Mouse (Mus musculus): ENCODE measurements around the gene Mrpl42. TPM values are rescaled to one million over a fixed set of nuclear protein-coding genes. Genes with fewer than 3 reads are reported as not detected.
"Not testable (repeated sequence)": the region's sequence is repeated elsewhere in the genome, so short reads cannot be mapped to it uniquely, and the experiment has no call there.

Gene Mrpl42
- 100 to 1,000 TPM; 167 TPM for polyA plus RNA-seq (2017; shearing (Covaris generic))

DNA sequence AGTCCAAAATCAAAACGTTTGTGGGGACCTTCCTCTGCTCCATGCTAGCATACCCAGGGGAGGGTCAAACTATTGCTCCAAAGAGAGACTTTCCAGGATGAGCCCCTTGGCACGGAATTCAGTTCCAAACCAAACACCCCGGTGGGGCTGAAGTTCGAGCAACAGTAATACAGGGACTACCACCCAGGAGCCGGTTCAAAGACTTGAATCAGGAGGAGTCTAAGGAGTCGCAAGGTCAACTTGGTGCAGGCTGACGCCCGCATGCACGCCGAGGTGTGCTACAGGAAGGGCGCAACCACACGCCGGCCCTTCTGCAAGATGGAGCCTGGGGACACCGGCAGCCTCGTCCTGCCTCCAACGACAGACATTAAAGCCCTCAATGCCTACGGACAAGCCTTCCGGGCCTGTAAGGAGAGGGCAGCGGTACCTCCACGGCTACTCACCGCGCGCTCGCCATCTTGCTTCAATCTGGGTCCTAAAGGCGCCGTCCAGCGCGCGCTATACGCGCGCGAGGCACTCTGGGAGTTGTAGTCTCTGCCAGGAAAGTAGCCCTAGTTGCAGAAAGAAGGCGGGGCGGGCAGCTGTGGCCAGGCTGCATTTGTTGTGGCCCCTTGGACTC lies at the start of gene Mrpl42:
Gene Mrpl42, minus strand, starts transcription at position 478 of the 619 bp plus-strand sequence.
- ATAC-seq = peak; percentile 98

DNA sequence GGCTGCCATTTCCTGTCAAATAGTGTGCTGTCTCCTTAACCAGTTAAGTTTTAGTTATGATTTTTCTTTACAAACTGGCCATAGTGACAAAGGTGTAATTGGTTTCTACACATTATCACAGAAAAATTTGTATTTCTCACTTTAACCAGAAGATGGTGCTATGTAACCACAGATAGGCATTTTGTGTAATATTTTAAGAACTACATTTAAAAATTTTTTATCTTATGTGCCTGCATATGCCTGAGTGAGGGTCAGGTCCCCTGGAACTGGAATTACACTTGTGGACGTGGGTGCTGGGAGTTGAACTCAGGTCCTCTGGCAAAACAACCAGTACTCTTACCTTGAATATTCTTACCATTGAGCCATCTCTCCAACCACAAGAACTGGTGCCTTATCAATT lies 48.8 kb upstream of the Mrpl42 start:
- ATAC-seq = peak; percentile 65

DNA sequence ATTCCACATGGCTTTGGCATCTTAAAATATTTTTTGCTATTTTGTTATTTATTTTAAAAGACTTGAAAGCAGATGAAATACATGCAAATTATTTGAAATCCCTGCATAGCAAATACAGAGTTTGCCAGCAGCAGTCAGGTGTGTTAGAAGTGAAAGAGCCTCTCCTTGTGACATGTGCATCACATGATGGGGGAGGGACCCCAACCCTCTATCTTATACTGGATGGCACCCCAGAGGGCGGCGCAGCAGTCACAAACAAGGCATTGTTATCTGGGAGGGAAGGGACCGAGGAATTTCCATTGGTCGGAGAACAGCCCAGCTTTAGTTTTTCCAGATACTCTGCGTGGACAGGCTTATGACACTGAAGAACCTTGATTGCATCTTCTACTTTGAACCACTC lies 47.3 kb upstream of the Mrpl42 start:
- not testable (repeated sequence) for ATAC-seq

DNA sequence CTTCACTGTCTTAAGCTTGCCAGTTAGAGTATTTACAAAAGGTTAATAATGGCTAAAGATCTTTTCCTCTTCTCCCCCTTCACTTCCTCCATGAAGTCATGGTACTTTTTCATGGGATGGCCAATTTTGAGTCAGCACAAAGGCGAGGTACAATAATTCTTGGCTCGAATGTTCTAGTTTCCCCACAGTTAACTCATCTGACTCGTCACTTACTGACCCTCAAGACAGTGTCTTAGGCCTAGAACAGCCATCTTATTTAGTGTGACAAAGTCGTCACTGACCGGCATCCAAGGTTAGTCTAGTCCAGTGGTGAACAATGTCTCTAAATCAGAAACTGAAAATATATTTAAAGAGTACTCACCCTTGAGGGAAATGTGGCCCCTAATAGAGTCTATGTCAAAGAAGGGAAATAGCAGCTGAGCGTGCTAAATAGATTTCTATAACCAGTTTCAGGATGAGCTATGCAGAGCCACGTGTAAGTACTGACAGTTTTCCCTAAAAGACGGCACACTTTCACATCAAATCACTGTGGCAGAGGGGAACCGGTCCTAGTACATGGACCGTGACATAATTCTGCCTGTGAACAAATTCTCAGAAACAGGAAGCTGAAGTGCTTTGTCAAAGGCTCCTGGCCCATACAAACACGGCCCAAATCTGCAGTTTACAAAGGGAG lies 46.5 kb upstream of the Mrpl42 start:
- ATAC-seq = no peak

DNA sequence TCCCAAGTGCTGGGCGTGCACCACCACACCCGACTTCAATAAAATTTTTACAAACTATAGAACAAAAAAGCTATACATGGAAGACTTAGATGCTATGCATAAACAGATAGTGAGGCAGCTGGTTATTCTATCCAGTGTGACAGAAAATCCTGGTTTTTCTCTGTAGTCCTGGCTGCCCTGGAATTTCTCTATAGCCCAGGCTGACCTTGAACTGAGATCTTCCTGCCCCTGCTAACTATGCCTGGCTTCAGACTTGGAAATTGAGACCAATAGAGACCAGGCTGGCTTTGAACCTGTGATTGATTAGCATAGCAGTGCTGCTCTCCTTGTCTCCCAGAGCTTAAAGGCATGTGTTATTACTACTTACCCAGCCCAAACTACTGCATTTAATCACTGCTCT lies 44.4 kb upstream of the Mrpl42 start:
- ATAC-seq = no peak

DNA sequence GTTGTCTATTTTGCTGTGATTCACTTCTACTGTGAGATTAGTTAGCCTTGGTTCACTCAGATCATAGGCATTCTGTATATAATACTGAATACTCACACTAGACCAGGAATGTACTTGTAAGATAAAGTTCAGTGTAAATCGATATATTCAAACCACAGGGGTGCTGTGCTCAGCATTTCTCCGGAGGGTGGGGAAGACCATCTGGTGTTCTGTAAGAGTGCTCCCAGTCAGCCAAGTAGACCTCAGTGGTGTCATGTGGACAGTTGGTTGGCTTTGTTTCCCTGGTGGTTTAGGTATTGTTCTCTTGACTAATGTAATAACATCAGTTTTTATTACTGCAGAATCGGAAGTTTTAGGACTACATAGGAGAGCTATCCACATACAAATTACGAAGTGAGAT lies 43.3 kb upstream of the Mrpl42 start:
- ATAC-seq = no peak

DNA sequence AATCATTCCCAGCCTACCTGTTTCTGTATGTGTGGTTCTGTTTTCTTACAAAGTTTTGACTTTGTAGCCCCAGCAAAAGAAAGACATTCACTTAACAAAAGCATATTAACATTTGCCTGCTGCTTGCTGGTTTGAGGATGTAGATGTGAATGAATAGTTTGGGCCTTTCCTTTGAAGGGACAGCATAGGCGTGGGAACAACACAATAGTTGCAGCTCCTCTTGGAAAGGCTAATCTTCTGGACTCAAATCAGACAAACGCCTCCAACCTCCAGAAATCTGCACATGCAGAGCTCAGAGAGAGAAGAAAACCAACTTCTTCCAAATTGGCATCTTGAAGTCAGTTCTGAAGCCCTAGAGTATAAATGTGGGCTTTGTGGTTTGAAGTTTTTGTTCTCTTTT lies 42.9 kb upstream of the Mrpl42 start:
- ATAC-seq = no peak

DNA sequence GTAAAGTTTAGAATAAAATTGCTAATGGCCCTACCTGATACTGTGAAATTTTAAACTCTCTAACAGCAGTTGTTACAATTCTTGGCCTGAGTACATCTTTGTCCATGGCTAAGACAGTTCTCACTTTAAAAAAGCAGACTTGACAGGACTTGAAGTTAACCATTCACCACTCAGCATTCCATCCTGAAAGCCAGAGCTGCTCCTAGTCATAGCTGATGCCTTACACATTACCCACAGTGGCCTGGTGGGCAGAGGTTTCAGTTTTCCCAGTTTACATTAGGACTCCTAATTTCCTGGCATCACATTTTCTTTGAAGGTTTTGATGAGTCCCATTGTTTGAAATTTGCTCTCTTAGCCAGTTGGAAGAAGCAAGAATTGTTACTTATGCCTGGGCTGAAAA lies 42.3 kb upstream of the Mrpl42 start:
- ATAC-seq = no peak

DNA sequence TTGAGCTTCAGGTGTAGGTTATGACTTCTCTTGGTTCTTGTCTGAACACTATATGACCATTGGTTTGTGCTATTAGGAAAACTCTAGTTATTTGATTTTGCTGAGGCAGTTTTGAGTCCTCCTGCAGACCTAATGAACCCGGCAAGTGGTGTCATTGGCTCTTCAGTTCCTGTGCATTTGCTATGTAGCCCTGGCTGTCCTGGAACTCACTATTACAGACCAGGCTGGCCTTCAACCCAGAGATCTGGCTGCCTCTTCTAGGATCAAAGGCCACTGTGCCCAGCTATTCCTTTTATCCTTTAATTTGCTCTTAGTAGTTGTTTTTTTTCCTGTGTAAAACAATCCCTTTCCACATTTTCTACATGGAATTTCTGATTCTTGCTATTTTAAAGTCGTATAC lies 41.6 kb upstream of the Mrpl42 start:
- no peak for ATAC-seq

DNA sequence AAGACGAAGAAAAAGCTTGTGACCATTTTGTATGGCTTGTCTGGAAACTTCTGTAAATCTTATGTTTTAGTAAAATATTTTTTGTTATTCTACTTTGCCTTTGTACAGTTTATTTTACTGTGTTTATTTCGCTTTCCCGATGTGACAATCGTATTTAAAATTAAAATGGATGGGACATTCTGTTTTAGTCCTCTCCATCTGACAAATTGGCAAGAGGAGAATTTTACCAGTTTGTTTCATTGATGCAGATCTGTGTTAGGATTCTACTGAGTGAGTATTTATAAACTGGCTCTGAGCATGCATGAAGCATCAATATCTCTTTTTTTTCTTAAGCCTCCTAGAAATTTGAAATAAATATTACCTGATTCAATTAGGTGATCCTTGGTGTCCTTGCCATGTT lies 41.2 kb upstream of the Mrpl42 start:
- ATAC-seq = no peak

DNA sequence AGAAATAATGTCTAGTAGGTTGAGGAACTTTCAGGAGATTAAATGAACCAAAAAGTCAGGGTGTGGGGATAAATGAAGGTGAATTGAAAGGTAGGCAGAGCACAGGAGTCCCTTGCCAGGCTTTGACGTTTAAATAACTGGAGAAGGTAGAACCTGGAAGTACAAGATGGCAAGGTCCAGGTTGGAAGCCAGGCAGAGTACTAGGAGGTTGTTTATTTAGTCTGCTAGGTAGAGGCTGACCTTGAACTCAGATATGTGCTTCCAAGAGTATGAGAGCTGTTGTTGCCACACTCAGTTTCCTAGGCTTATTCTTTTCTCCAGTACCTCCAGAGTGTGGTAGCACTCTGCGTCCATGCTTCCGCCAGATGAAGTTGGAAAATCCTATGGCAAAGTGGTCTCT lies 38.1 kb upstream of the Mrpl42 start:
- ATAC-seq = no peak

DNA sequence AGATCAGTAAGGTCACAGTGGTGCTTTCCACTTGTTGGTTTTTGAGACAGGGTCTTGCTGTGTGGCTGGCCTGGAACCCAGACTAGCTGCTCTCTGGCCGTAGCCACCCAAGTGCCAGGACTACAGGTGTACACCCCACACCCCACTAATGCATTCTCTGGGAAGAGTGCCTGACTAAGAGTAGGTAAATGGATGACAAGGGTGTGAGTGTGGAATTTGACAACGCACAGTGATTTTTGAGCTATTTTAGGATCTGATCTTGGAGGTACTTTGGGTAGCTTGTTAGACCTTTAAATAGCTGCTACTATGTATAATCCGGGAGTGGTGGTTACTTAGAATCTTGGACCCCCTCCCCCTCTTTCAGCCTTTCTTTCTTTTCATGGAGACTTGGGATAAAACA lies 37.5 kb upstream of the Mrpl42 start:
- no peak for ATAC-seq

DNA sequence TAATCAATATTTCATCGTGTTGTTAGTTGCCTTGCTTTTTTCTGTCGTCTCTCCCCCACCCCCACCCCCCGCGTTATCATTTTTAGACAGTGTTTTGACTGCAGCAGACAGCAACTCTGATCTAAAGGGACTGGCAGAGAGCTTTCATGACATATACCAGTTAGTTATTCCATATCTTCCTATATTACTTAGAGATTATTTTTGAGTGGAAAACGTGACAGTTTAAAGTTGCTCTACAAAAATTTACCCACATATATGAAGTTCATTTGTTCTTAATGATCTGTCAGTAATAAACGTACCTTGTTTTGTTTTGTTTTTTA lies 34.4 kb upstream of the Mrpl42 start:
- no peak for ATAC-seq

DNA sequence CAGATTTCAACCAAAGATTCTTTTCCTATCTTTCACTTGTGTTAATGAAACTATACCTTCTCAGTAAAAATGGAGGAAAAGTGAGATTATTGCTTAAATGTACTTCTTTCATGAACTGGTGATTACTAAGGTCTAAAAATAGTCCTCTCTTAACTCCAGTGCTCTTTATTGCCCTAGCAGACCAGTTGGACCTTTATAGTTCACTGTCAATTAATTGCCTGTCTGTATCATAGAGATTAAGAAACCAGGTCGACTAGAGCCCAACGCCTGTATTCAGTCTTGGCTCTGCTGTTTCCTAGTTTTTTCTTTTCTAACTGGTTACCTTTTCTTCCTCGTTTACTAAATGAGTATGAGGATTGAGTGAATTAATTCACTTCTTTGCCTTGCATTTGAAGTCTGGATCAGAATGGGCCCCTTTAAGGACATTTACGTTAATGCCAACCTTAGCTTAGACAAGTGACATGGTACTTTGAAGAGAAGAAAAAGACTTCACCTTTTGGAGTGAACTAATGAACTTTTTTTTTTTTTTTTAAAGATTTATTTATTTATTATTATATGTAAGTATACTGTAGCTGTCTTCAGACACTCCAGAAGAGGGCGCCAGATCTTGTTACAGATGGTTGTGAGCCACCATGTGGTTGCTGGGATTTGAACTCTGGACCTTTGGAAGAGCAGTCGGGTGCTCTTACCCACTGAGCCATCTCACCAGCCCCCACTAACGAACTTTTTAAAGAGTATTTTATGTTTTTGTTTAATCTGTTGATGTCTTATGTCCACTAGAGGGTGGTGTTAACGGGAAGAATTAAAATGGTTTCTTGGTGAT lies 33.9 kb upstream of the Mrpl42 start:
- no peak for ATAC-seq

DNA sequence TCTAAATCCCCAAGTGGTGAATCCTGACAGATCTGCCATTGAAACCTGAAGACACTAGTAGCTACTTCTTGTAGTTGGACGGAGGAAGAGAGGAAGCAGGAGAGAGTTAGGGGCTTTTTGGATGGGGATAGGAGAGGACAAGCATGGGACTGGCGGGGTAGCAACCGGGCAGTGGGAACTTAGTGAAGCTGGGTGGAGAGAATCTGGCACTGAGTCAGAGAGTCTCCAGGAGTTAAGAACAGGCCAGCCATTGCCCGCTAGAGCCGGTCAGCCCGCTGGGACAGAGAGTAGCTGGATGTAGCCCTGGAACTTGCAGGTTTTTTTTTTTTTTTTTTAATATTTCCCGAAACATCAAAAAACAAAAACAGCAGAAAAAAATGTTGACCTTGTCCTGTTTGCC lies 31.6 kb upstream of the Mrpl42 start:
- no peak for ATAC-seq

DNA sequence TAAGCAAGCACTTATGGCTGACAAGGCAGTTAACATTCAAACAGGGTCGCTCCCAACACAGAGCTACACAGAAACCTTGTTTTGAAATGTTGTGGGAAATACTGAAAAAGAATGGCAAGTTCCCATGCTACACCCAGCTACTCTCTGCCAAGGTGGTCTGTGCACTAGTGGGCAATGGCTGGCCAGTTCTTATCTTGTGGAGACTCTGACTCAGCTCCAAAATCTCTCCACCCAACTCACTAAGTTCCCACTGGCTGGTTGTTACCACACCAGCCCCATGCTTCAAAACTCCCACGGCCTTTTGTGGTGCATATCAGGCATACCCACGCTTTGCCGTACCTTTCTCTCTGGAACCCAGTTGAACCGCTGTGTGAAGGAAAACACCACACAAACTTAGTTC lies 31.2 kb upstream of the Mrpl42 start:
- no peak for ATAC-seq

DNA sequence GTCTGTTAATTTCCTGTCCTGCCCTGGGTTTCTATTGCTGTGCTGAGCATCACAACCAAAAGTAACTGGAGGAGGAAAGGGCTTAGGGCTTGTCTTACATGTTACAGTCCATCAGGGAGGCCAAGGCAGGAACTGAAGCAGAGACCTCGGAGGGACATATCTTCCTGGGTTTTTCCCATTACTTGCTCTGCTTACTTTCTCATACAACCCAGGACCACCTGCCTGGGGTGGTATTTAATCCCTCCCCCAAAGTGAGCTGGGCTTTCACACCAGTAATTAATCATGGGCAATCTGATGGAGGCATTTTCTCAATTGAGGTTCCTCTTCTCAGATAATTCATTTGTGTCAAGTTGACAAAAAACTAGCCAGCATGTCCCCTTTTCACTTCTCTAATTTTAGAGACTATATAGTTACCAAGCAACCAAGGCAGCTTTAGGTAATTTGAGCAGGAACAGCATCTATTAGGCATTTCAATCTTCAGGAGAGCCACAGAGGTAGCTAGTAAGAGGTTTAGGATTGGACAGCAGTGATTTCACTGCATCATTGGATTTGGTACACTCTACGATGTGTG lies 28.9 kb upstream of the Mrpl42 start:
- no peak for ATAC-seq

DNA sequence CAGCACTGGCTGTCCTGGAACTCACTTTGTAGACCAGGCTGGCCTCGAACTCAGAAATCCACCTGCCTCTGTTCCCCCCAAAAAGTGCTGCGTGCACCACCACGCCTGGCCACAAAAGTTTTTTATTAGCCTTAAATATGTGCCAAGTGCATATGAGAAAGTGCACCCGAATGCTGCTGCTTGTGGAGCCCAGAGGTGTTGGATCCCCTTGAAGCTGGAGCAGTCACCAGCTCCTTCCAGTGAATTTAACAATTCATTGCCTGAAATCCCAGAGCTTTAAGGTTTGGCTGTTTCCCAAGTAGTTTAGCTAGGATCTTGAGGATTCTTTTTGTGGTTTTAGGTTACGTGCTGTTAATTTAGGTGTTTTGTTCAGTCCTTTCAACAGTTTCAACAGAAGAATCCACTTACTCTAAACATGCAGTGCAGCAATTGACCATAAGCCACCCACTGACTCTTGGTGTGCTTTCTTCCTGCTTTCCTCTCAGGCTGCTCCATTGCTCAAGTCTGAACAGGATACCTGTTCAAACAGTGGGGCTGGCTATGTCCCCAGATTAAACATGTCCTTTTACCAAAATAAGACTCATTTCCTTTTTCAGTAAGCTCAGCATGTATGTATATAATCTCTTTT lies 24.9 kb upstream of the Mrpl42 start:
- ATAC-seq = no peak

DNA sequence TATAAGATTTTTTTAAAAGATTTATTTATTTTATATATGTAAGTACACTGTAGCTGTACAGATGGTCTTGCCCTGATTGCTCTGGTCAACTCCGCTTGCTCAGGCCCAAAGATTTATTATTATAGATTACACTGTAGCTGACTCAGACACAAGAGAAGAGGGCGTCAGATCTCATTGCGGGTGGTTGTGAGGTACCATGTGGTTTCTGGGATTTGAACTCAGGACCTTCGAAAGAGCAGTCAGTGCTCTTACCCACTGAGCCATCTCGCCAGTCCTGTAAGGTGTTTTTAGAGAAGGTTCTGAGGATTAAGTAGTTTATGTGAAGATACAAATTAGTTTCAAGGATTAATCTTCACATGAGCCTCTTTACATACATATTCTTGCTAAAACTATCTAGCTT lies 24.1 kb upstream of the Mrpl42 start:
- ATAC-seq = no peak

DNA sequence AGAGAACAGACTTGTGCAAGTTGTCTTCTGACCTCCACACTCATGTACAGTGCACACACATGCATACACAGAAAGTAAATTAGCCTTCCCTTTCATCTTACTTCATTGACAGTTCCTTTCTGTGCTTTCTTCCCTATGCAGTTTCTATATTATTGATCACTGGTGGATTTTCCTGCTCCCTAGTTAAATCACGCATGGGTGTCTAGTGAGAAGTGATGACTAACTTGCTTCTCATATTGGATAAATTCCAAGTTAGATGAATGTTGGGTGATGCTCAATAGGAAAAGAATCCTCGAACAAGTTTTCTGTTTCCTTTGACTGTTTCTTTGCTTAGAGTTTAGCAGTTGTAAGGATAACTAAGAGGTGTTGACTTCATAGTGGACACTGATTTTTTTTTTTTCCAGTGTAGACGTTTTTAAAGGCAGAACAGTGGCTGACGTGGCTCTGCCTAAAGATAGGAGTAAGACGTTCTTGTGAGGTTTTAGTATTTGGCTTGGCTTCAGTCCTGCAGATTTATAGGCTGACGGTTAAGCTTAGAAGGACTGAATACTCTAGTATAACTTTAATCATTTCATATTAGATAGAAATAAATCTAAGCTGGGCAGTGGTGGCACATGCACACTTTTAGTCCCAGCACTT lies 23.4 kb upstream of the Mrpl42 start:
- ATAC-seq = no peak

DNA sequence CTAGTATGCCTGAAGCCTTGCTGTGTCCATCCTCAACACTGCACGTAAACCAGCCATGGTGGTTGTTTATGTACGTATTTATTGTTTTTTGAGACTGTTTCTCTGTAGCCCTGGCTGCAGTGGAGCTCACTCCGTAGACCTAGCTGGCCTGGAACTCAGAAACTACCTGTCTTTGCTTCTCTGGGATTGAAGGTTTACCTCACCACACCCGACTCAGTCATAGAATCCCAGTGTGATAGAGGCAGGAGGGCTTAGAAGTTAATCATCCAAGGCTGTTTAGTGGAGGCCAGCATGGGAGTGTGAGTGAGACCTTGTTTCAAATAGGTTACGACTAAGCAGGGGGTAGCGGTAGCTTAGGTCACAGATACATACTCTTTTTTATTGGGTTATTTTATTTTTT lies 15.9 kb upstream of the Mrpl42 start:
- no peak for ATAC-seq

DNA sequence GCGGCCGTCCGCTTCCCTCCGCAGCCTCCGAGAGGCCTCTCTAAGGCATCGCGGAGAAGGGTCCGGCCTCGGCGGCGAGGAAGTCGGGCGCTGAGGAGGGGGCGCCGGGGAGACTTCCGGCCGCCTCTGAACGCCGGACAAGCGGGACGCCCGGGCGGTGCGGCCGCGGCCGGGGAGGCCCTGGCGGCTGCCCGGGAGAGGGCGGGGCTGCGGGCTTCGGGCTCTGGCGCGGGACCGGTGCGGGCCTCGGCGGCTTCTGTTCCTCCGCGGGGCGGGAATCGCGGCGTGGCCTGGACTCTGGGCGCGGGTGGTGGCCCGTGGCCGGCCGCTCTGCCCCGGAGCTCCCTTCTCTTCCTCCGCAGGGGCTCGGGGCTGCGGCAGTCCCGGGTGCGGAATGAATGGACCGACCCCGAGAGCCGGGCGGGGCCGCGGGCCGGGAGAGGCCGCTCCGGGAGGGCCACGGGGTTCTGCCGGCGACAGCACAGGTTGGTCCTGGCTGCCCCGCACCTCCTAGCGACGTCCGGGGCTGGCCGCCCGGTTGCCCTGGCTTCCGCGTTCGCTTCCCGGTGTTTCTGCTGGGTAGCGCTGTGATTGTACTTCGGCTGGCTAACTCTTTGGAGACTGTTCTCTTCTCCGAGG lies 13.7 kb upstream of the Mrpl42 start:
- peak; percentile 30 for ATAC-seq
